8 mouse cellular contexts compared by ENCODE assay signal in genomic region chr3:105674595-105675218, GRCm38 (mm10). TPM values are rescaled to one million over a fixed set of nuclear protein-coding genes. Genes with fewer than 3 reads are reported as not detected.
A peak's percentile ranks its signal among the peaks of the same experiment; 100 is the strongest.
DNase-seq lines count a peak whose midpoint lies in the region; ATAC-seq and TF ChIP-seq lines count a peak whose summit lies in the region.

No protein-coding gene starts in this region.

- H3K4me1 ChIP-seq in ES-Bruce4 (ENCODE audit: control insufficient read depth, insufficient read depth, low read length), result no peaks in the 10 kb centered on the region

- TF ChIP-seq EP300 in ES-Bruce4 (IDR thresholded peaks at IDR 0.05; ENCODE audit: insufficient read depth, low read depth, low read length), result no peak

- H3K27me3 ChIP-seq in ES-Bruce4 (ENCODE audit: control insufficient read depth, insufficient read depth, low read length, poor library complexity, severe bottlenecking), result no peaks in the 10 kb centered on the region

- 16% methylated on average over 7 of the region's 7 CpGs for WGBS in large intestine, adult 2 months

- H3K4me3 ChIP-seq in ES-Bruce4 (ENCODE audit: low read depth, low read length), result no peak overlapping the region

- no peak overlapping the region for H3K9ac ChIP-seq in ES-Bruce4 (ENCODE audit: low read depth, poor library complexity, severe bottlenecking)

- H3K36me3 ChIP-seq in ES-Bruce4 (ENCODE audit: control insufficient read depth, insufficient read depth, low read length, poor library complexity, severe bottlenecking), result peaks cover 18% of the 10 kb centered on the region

- TF ChIP-seq CTCF in ES-Bruce4 (IDR thresholded peaks at IDR 0.05; ENCODE audit: low read depth, low read length), result peak; percentile 32

- DNase-seq in adrenal gland, postnatal 36 days, result peak; percentile 54 to 74
- peak; percentile 58 to 77 for DNase-seq in heart, postnatal 14 days
- peak; percentile 76 for DNase-seq in large intestine, adult 2 months (ENCODE audit: low read depth, low spot score)
- peak; percentile 56 to 79 for DNase-seq in lung, adult 18-20 months
- peak; percentile 46 to 79 for DNase-seq in thymus, postnatal 10 days (ENCODE audit: low spot score in 2 of 2)

- no peaks in the 10 kb centered on the region for H3K9me3 ChIP-seq in ES-Bruce4 (replicated peaks; ENCODE audit: control insufficient read depth, insufficient read depth, low read length, poor library complexity, severe bottlenecking)

- no peak for TF ChIP-seq POLR2A in ES-Bruce4 (IDR thresholded peaks at IDR 0.05; ENCODE audit: insufficient read depth, low read length)

- intact Hi-C loops in heart, postnatal 14 days (cut with DNase I), result loop anchor here (1.0 to 10.0 kb wide), 3 partner anchors 52 to 770 kb away; no protein-coding TSS in a partner anchor

- no peak overlapping the region for H3K27ac ChIP-seq in ES-Bruce4 (ENCODE audit: insufficient read depth, low read length)

- peak; percentile 80 for ATAC-seq in erythroblast, adult 5-6 weeks (replicated peaks; ENCODE audit: low FRiP score, poor library complexity, severe bottlenecking)
- ATAC-seq in neutrophil, adult 5-6 weeks (ENCODE audit: extremely low read depth, insufficient number of reproducible peaks, low FRiP score, poor library complexity, severe bottlenecking), result peak; percentile 95

RNA-seq across cellular contexts. Expression of gene Ddx20, which starts 12.7 kb away (rescaled TPM):
- 26.0 and 31.3 TPM in 2 replicates for polyA plus RNA-seq in ES-Bruce4 (2011; ENCODE audit: insufficient read depth, insufficient read length, low read depth, missing spikeins)
- 10 to 100 TPM; 16.4 to 19.5 TPM for total RNA-seq in adrenal gland, postnatal 36 days (2021)
- 6.3 and 10.8 TPM in 2 replicates for total RNA-seq in erythroblast, adult 5-6 weeks (2015; ENCODE audit: low replicate concordance)
- total RNA-seq in erythroblast, adult 5-6 weeks (2017; ENCODE audit: low replicate concordance), result 9.5 and 12.3 TPM in 2 replicates
- total RNA-seq in heart, postnatal 14 days (2021), result 10 to 100 TPM; 11.2 to 12.7 TPM
- 3.5 and 7.6 TPM in 2 replicates for polyA plus RNA-seq in large intestine, adult 2 months (2012; rRNA removed)
- total RNA-seq in neutrophil, adult 5-6 weeks (2017), result 32.2 and 36.5 TPM in 2 replicates

RNA-seq across cellular contexts. Expression of gene Inka2, which starts 29.7 kb away (rescaled TPM):
- polyA plus RNA-seq in ES-Bruce4 (2011; ENCODE audit: insufficient read depth, insufficient read length, low read depth, missing spikeins), result 2.9 and 4.3 TPM in 2 replicates
- 1 to 10 TPM; 1.6 TPM for total RNA-seq in adrenal gland, postnatal 36 days (2021)
- 0.21 TPM in 1 of 2 replicates, not detected in the other for total RNA-seq in erythroblast, adult 5-6 weeks (2015; ENCODE audit: low replicate concordance)
- total RNA-seq in erythroblast, adult 5-6 weeks (2017; ENCODE audit: low replicate concordance), result 0.28 TPM in 1 of 2 replicates, not detected in the other
- 10 to 100 TPM; 35.5 to 37.7 TPM for total RNA-seq in heart, postnatal 14 days (2021)
- polyA plus RNA-seq in large intestine, adult 2 months (2012; rRNA removed), result 1.9 TPM in 2 replicates
- 0.23 and 0.25 TPM in 2 replicates for total RNA-seq in neutrophil, adult 5-6 weeks (2017)

Comparison
In these comparisons a context has a peak if more than half of its experiments do, and no peak if none do; other contexts are left out.
1. RNA of gene Inka2, which starts 29.7 kb away (total RNA-seq): 35.5 to 37.7 TPM in heart, postnatal 14 days; 1.6 TPM in adrenal gland, postnatal 36 days, 0.23 to 0.25 TPM in neutrophil, adult 5-6 weeks and 0.21 to 0.28 TPM in erythroblast, adult 5-6 weeks; every median in the first group is over 10 times any median in the second.
2. Peak in every context shown above with its lines, with median percentiles within 50 percentile points of each other: DNase-seq.